Mouse (Mus musculus) spleen, adult 18-20 months (tissue): ENCODE results near the gene Ppip5k1.

Experiments
- DNase-seq, 2 experiments: peaks; one replicate each; pipeline ENCODE4 v3.0.0; 2022; ENCODE audit warnings: mixed read lengths in 2 of 2

The Ppip5k1 gene

DNA sequence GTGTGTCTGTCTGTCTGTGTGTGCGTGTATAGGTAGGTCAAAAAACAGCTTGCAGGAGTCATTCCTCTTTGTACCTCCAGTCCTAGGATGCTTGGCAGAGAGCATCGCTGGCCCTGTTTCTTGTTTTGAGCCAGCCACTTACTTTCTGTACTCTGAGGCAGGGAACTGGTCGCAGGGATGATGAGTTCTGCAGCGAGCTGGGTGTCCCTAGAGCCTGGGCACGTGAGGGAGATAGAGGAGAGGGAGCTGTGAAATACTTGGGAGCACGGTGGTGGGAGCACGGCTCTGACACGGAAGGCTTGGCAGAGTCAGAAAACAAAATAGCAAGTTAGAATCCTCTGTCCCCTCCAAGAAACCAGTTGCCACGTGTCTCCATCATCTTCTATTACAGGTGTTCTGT, 57.5 kb downstream of the Ppip5k1 start:
- no peak for DNase-seq

- DNase-seq, result no peak
These were observed 58.4 kb downstream of the Ppip5k1 start for GRCm38 (mm10) chr2:121296754-121297231.

DNA sequence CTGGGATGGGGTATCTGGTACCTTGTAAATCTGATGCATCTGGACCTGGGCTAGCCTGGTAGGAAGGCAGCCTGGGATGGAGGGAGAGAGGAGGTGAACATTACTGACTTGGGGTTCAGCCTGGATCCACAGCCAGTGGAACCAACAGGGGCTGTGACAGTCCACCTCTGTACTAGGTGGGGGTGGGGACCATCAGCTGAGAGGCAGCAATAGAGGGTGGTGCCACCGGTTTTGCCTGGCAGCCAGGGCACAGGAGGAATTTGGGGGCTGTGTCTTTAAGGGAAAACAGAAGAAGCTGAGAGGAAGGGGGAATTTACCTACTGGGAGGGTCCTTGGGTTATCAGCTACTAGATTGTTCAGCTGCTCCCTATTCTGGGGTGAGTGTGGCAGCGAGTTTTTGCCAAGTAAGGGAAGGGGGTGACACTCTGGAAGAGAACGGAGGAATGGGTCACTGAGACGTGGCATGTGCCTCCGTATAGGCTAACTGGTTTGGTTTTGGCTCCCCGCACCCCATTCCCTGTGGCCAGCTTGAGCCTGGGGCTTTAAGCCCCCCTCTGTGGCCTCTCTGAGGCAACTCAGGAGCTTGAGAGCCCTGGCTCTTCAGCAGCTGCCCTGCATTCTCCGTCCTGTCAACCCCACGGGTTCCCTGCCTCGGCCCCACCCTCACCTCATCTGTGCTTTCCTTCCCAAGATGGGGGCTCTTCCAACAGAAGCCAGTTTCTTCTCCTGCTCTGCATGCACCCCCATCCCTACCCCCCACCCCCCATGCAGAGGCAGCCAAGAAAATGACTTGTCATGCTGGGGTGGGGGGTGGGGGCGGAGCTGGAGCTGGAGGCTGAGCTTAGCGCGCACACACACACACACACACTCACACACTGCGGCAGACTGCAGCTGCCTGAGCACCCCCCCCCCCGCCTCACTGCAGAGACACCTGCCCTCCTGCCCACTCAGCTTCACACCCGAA, 59.3 kb downstream of the Ppip5k1 start:
- DNase-seq, result no peak

DNA sequence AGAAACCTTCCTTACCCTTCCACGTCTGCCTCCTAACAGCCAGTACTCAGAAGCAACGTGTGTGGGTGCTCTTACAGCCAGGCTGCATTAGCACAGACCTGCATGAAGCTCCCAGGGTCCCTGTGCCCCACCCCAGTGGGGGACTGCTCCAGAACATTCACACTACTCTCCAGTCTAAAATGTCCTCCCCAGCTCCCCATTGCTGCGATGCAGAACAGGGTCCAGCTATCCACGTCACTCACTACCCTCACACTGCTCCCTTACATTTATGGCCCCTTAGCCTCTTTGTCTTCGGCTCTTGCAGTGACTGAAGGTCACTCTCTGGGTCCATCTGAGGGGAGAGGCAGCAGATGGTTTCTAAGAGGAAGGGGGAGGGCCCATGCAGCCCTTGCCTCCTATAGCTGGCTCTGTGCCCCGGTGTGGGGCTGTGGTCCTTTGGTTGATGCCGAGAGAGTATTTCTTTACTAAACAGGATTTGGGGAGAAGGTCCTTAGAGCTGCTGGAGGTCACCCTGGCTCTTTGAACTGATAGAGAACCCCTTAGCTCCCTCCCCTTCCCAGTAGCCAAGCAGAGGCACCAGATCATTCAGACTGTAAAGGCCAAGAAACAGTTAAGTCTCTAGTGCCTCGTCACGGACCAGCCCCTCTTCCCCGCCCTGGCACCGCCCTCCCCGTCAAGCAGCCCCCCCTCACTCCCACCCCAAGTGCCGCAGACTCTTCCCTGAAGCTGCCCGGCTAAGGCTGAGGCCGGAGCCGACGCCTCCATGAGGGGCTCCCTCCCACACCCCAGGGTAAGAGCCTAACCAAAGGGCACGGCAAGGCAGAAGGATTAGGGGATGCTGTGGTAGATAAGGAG, 60.2 kb downstream of the Ppip5k1 start:
- DNase-seq, result no peak

- no peak for DNase-seq
These were observed 61.0 kb downstream of the Ppip5k1 start for GRCm38 (mm10) chr2:121294182-121294581.

GRCm38 (mm10) chr2:121292316-121293013, 62.7 kb downstream of the Ppip5k1 start:
- DNase-seq, result no peak

DNA sequence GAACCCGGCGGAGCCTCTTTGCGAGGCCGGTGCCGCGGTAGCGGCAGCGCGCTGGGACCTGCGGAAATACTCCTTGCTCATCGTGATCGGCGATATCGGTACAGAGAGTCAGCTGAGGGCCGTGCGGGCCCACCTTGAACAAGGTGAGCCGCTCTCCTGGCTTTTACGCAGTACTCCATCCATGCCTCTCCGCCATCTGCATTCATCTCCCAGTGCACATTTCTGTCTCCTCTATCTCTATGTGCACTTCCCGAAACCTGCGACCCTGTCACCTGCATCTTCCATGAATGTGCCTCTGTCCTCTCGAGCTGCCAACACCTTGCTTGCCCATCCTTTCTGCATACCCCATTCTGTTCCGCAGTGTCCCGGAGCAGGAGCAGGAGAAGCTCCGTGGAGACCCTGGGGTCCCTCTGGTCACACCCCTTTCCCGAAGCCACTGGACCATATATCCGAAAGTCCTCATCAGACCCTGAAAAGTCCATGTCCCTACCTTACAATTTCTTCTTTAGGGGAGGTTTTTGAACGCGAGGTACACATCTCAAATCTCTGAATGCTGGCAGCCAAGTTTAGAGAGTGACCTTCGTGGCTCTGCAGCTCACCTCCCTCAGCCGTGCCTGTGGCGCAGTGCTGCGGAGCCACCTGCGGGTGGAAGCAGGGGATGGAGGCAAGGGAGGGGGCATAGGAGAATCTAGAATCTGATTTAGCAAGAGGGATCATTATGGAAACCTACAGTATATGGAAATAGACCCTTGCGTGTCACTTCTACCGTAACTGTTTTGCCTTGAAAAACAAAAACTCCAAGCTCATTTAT, 65.3 kb downstream of the Ppip5k1 start:
- no peak for DNase-seq

DNA sequence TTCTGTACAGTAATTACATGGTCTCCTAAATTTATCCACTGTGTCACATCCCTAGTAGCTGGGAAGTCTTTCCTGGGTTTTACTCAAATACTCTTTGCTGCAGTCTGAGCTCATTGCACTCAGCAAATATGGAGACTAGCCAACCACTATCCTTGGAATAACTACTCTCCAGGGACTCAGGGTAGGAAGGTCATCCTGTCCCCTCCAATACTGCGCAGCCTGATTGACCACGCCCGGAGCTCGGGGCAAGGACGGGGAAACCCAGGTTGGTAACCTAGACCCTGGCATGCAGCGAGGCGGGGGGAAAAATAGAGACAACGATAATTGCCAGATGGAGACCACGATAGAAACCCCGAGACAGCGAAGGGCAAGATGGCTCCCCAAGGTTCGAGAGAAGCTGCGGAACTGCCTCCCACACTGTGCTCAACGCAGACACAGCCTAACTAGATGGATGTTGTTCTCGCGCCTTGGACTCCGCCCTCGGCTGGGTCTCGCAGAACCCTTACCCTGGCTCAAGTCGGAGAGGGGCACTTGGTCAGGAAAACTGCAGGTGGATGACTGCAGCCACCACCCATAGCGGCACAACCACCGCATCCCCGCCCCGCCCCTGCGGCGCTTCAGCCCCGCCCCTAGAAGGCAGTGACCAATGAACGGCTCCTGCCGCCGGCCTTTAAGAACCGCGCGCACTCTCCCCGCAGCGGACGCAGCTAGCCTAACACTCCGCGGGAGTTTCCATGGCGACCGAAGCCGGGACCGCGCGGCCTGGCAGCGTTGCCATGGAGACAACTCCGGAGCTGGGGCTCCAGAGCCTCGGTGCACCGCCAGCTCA, 66.1 kb downstream of the Ppip5k1 start, which contains the start of gene Map1a:
TSS of gene Map1a (plus strand) at position 700 of the 829 bp plus-strand sequence.
- peak; percentile 79 to 84 for DNase-seq

DNA sequence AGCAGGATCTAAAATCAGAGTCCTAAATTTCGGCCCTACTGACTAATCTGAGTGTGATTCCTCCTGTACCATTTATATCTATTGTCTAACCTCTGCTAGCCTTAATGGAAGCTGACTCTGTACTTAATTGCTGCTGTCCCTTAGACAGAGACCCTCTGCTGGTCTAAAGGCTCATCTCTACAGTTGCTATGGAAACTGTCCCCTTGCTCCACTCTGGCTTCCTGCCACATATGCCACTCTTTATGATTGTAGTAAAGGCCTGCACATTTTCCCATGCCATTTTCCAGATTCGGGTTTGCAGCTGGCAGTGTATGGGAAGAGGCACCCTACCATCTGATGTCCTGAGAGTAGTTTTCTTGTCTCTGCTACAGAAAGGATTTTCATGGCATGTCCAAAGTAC, 67.3 kb downstream of the Ppip5k1 start:
- DNase-seq, result no peak

DNA sequence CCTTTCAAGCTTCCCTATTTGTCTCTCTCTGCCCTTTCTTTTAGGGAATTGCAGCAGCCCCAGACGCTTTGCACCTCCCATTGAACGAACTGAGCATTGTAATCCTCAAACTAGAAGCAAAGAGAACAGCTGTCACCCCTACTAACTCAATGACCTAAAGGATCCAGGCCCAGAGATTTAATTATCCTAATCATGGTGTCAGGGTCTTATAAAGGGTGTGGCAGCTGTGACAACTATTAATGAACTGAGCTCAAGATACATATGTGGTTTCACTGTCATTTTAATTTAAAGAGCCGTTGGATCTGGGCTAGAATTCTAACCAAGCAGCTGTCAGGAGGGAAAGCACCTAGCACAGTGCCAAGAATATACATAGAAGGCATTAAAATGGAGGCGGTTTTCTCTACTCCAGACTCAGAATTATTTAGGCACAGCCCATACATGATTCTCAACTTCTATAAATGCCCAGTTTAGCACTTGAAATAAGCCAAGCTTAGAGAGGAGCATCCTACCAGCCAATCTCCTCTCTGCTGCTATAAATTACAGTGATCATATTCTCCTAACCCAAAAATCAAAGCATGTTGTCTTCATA, 83.2 kb downstream of the Ppip5k1 start:
- DNase-seq, result no peak

DNA sequence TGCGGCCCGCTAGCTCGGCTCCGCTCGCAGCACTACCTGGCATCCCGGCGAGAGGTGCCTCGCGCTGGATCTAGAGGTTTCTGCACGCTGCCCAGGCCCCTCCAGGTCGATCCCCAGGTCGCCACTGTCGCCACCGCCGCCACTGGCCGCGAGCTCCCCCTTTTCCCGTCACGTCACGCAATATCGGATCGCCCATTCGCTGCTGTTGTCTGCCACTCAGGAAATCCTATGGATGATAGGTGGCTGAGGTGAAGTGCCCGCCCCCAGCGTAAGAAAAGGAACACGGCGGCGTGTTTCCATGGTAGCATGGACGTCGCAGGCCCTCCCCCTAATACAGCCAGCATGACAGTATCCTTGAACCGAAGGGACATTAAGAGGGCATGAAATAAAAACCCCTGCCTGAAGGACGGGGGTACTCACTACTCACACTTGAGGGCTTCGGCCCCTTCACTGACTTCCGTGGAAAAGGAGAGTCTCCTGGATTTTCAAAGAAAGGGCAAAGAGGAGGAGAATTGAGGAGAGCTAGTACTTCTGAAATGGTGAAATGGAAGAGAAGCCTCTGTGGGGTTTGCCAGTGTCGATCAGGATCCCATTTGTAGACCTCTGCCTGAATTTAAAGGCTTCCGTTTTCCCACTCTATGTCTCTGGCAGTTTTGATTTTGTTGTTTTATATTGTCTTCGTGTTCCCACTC, 83.8 kb downstream of the Ppip5k1 start, which contains the start of gene Trp53bp1:
TSS of gene Trp53bp1 (minus strand) at position 172 of the 692 bp plus-strand sequence.
- DNase-seq, result peak; percentile 88 to 92

- DNase-seq, result no peak
These were observed 84.5 kb downstream of the Ppip5k1 start for GRCm38 (mm10) chr2:121270521-121271235.

GRCm38 (mm10) chr2:121268446-121268845, 86.8 kb downstream of the Ppip5k1 start:
- no peak for DNase-seq
